Mouse (Mus musculus): ENCODE measurements at regions not wholly inside any gene's neighbourhood (a gene's known extent, or its start where the extent isn't known, plus 50 kb on each side); places are given as distances from the start of the nearest gene placed in this dataset.

DNA sequence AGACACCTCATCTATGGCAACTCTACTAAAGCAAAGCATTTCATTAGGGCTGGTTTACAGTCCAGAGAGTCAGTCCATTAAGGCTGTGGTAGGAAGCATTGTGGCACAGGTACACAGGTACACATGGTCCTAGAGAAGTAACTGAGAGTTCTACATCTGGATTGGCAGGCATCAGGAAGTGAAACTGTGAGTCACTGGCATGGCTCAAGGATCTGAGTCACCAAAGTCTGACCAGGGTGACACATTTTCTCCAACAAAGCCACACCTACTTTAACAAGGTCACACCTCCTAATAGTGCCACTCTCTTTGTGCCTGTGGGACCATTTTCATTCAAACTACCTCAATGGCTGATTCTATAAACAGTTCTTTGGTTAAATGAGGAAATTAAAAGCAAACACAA lies 2219.2 kb downstream of the 4930444P10Rik start:
- Histone ChIP-seq H3K4me1 (ENCODE audit: control insufficient read depth, insufficient read depth, low read length) (no peaks in the 10 kb centered on the region), H3K9ac (ENCODE audit: low read depth, poor library complexity, severe bottlenecking) (no peak overlapping the region), H3K9me3 (replicated peaks; ENCODE audit: control insufficient read depth, insufficient read depth, low read length, poor library complexity, severe bottlenecking) (peaks cover 2% of the 10 kb centered on the region; the same call in 1 of the 2 replicates), H3K36me3 (ENCODE audit: control insufficient read depth, insufficient read depth, low read length, poor library complexity, severe bottlenecking) (no peaks in the 10 kb centered on the region), H3K27me3 (ENCODE audit: control insufficient read depth, insufficient read depth, low read length, poor library complexity, severe bottlenecking) (no peaks in the 10 kb centered on the region), H3K27ac (ENCODE audit: insufficient read depth, low read length) (no peak overlapping the region), H3K4me3 (ENCODE audit: low read depth, low read length) (no peak overlapping the region)
- TF ChIP-seq POLR2A (IDR thresholded peaks at IDR 0.05; ENCODE audit: insufficient read depth, low read length): no peak
- no peak for TF ChIP-seq CTCF (IDR thresholded peaks at IDR 0.05; ENCODE audit: low read depth, low read length)
- TF ChIP-seq EP300 (IDR thresholded peaks at IDR 0.05; ENCODE audit: insufficient read depth, low read depth, low read length): no peak

DNA sequence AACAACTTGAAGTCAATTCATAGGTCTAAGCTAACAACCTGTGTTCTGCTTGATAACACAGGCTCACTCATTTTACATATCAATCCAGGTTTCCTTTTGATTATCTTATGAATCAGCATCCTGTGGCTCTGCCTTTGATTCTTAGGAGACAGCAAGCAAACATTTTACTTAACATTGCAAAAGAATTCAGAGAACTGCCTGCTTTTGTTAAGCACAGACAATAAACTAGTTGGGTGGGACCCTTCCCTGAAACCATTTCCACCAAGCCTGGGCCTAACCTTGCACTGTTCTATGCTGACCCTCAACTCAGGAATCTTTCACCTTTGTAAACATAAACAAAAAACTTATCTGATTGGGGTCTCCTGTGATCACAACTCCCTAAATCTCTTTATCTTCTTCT lies 2220.6 kb downstream of the 4930444P10Rik start:
- no peak for TF ChIP-seq EP300 (IDR thresholded peaks at IDR 0.05; ENCODE audit: insufficient read depth, low read depth, low read length)
- no peak for TF ChIP-seq POLR2A (IDR thresholded peaks at IDR 0.05; ENCODE audit: insufficient read depth, low read length)
- TF ChIP-seq CTCF (IDR thresholded peaks at IDR 0.05; ENCODE audit: low read depth, low read length): no peak
- Histone ChIP-seq H3K9me3 (replicated peaks; ENCODE audit: control insufficient read depth, insufficient read depth, low read length, poor library complexity, severe bottlenecking) (peaks cover 2% of the 10 kb centered on the region; the same call in 1 of the 2 replicates), H3K27me3 (ENCODE audit: control insufficient read depth, insufficient read depth, low read length, poor library complexity, severe bottlenecking) (no peaks in the 10 kb centered on the region), H3K4me3 (ENCODE audit: low read depth, low read length) (no peak overlapping the region), H3K9ac (ENCODE audit: low read depth, poor library complexity, severe bottlenecking) (no peak overlapping the region), H3K36me3 (ENCODE audit: control insufficient read depth, insufficient read depth, low read length, poor library complexity, severe bottlenecking) (no peaks in the 10 kb centered on the region), H3K27ac (ENCODE audit: insufficient read depth, low read length) (peak overlapping the region; percentile 56; the same call in 1 of the 2 replicates), H3K4me1 (ENCODE audit: control insufficient read depth, insufficient read depth, low read length) (no peaks in the 10 kb centered on the region)

- TF ChIP-seq CTCF (IDR thresholded peaks at IDR 0.05; ENCODE audit: low read depth, low read length): no peak
- no peak for TF ChIP-seq EP300 (IDR thresholded peaks at IDR 0.05; ENCODE audit: insufficient read depth, low read depth, low read length)
- TF ChIP-seq POLR2A (IDR thresholded peaks at IDR 0.05; ENCODE audit: insufficient read depth, low read length): no peak
- Histone ChIP-seq H3K9me3 (replicated peaks; ENCODE audit: control insufficient read depth, insufficient read depth, low read length, poor library complexity, severe bottlenecking) (peaks cover 2% of the 10 kb centered on the region; the same call in 1 of the 2 replicates), H3K4me1 (ENCODE audit: control insufficient read depth, insufficient read depth, low read length) (no peaks in the 10 kb centered on the region)
Observed at GRCm38 (mm10) chr1:13870631-13871286, 2222.4 kb downstream of the 4930444P10Rik start.

DNA sequence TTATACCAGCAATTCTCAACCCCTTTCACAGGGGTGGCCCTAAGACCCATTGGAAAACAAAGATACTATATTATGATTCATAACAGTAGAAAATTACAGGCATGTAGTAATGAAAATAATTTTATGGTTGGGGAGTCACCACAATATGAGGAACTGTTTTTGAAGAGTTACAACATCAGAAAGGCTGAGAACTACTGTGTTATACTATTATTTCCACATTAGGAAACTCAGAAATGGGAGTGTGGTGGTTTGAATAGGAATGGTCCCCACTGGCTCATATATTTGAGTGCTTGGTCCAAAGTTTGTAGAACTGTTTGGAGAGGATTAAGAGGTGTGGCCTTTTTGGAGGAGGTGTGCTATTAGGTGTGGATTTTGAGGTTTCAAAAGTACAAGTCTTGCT lies 2227.4 kb downstream of the 4930444P10Rik start:
- Histone ChIP-seq H3K9ac (ENCODE audit: low read depth, poor library complexity, severe bottlenecking) (no peak overlapping the region), H3K4me3 (ENCODE audit: low read depth, low read length) (no peak overlapping the region), H3K27ac (ENCODE audit: insufficient read depth, low read length) (no peak overlapping the region), H3K36me3 (ENCODE audit: control insufficient read depth, insufficient read depth, low read length, poor library complexity, severe bottlenecking) (no peaks in the 10 kb centered on the region), H3K9me3 (replicated peaks; ENCODE audit: control insufficient read depth, insufficient read depth, low read length, poor library complexity, severe bottlenecking) (no peaks in the 10 kb centered on the region), H3K4me1 (ENCODE audit: control insufficient read depth, insufficient read depth, low read length) (no peaks in the 10 kb centered on the region), H3K27me3 (ENCODE audit: control insufficient read depth, insufficient read depth, low read length, poor library complexity, severe bottlenecking) (no peaks in the 10 kb centered on the region)
- TF ChIP-seq EP300 (IDR thresholded peaks at IDR 0.05; ENCODE audit: insufficient read depth, low read depth, low read length) (no peak), CTCF (IDR thresholded peaks at IDR 0.05; ENCODE audit: low read depth, low read length) (no peak), POLR2A (IDR thresholded peaks at IDR 0.05; ENCODE audit: insufficient read depth, low read length) (no peak)

More at GRCm38 (mm10) chr1:13870631-13871286, 2222.4 kb downstream of the 4930444P10Rik start:
- Histone ChIP-seq H3K27me3 (ENCODE audit: control insufficient read depth, insufficient read depth, low read length, poor library complexity, severe bottlenecking) (no peaks in the 10 kb centered on the region), H3K4me3 (ENCODE audit: low read depth, low read length) (no peak overlapping the region), H3K27ac (ENCODE audit: insufficient read depth, low read length) (no peak overlapping the region), H3K36me3 (ENCODE audit: control insufficient read depth, insufficient read depth, low read length, poor library complexity, severe bottlenecking) (no peaks in the 10 kb centered on the region), H3K9ac (ENCODE audit: low read depth, poor library complexity, severe bottlenecking) (no peak overlapping the region)

- Histone ChIP-seq H3K9ac (ENCODE audit: low read depth, poor library complexity, severe bottlenecking) (no peak overlapping the region), H3K4me1 (ENCODE audit: control insufficient read depth, insufficient read depth, low read length) (no peaks in the 10 kb centered on the region), H3K27me3 (ENCODE audit: control insufficient read depth, insufficient read depth, low read length, poor library complexity, severe bottlenecking) (no peaks in the 10 kb centered on the region), H3K9me3 (replicated peaks; ENCODE audit: control insufficient read depth, insufficient read depth, low read length, poor library complexity, severe bottlenecking) (no peaks in the 10 kb centered on the region), H3K27ac (ENCODE audit: insufficient read depth, low read length) (no peak overlapping the region), H3K4me3 (ENCODE audit: low read depth, low read length) (no peak overlapping the region), H3K36me3 (ENCODE audit: control insufficient read depth, insufficient read depth, low read length, poor library complexity, severe bottlenecking) (no peaks in the 10 kb centered on the region)
- no peak for TF ChIP-seq CTCF (IDR thresholded peaks at IDR 0.05; ENCODE audit: low read depth, low read length)
- no peak for TF ChIP-seq EP300 (IDR thresholded peaks at IDR 0.05; ENCODE audit: insufficient read depth, low read depth, low read length)
- TF ChIP-seq POLR2A (IDR thresholded peaks at IDR 0.05; ENCODE audit: insufficient read depth, low read length): no peak
Observed at GRCm38 (mm10) chr1:13863712-13864111, 2229.4 kb downstream of the 4930444P10Rik start.

- H3K27me3 ChIP-seq (ENCODE audit: control insufficient read depth, insufficient read depth, low read length, poor library complexity, severe bottlenecking): no peaks in the 10 kb centered on the region
- TF ChIP-seq EP300 (IDR thresholded peaks at IDR 0.05; ENCODE audit: insufficient read depth, low read depth, low read length) (no peak), CTCF (IDR thresholded peaks at IDR 0.05; ENCODE audit: low read depth, low read length) (no peak), POLR2A (IDR thresholded peaks at IDR 0.05; ENCODE audit: insufficient read depth, low read length) (no peak)
- H3K9ac ChIP-seq (ENCODE audit: low read depth, poor library complexity, severe bottlenecking): no peak overlapping the region
- H3K4me1 ChIP-seq (ENCODE audit: control insufficient read depth, insufficient read depth, low read length): no peaks in the 10 kb centered on the region
- no peak overlapping the region for H3K4me3 ChIP-seq (ENCODE audit: low read depth, low read length)
- no peaks in the 10 kb centered on the region for H3K36me3 ChIP-seq (ENCODE audit: control insufficient read depth, insufficient read depth, low read length, poor library complexity, severe bottlenecking)
- H3K9me3 ChIP-seq (replicated peaks; ENCODE audit: control insufficient read depth, insufficient read depth, low read length, poor library complexity, severe bottlenecking): no peaks in the 10 kb centered on the region
- H3K27ac ChIP-seq (ENCODE audit: insufficient read depth, low read length): no peak overlapping the region
Observed at GRCm38 (mm10) chr1:13861070-13861511, 2232.0 kb downstream of the 4930444P10Rik start.

Measured in ES-Bruce4 (cell line).